Mouse (Mus musculus): ENCODE results near the gene Agbl1. TPM values are rescaled to one million over a fixed set of nuclear protein-coding genes. Genes with fewer than 3 reads are reported as not detected.
"Not testable (repeated sequence)": the region's sequence is repeated elsewhere in the genome, so short reads cannot be mapped to it uniquely, and the experiment has no call there.

Gene Agbl1
- total RNA-seq, 4 experiments from 2014 or later: 0.13 to 0.48 (median 0.35) TPM

- peak in 1 of 2 experiments; percentile 7 for DNase-seq (ENCODE audit: low spot score in 2 of 2)
These were observed 332.8 kb downstream of the Agbl1 start for GRCm38 (mm10) chr7:76562506-76562905.

DNA sequence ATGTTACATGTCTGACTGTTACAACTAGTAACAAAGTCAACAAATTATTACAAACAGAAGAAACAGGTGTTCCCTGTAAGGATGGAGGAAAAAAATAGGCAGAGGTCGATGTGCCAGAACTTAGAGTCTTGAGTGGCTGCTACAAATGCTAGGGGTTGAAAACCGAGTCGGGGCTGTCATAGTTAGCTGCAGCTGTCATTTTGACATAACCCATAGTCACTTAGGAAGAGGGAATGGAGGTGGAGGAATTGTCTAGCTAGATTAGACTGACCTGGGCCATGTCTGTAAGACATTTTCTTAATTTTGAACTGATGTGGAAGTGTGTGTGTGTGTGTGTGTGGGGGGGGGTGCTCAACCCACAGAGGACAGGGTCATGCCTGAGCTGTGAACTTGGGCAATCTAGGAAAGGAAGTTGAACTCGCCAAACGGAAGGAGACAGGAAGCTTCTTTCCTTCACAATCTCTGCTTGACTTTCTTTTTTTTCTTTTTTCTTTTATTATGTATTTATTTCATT lies 364.9 kb downstream of the Agbl1 start:
- DNase-seq (ENCODE audit: low spot score in 2 of 2): no peak

- no peak for DNase-seq (ENCODE audit: low spot score in 2 of 2)
These were observed 368.1 kb downstream of the Agbl1 start for GRCm38 (mm10) chr7:76597812-76598211.

GRCm38 (mm10) chr7:76600050-76600690 lies 370.5 kb downstream of the Agbl1 start:
- no peak for DNase-seq (ENCODE audit: low spot score in 2 of 2)

DNA sequence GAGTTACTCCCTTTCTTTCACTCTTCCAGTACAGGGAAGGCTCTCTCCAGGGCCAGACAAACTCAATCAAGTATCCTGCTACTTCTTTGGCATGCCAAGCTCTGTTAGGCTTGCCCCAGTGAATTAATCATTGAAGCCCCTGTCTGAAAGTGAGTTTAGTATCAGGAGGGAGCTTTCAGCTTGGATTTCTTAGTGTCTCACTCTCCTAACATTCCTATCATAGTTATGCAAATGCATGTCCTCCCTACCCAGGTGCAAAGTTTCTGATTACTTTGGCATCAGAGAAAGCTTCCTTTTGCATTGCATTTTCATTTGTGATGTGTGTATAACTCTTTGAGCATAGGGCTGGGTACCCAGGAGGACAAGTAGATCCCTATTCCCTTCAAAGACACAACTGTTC lies 399.8 kb downstream of the Agbl1 start:
- DNase-seq (ENCODE audit: low spot score in 2 of 2): no peak

GRCm38 (mm10) chr7:76650984-76651383 lies 421.3 kb downstream of the Agbl1 start:
- no peak for DNase-seq (ENCODE audit: low spot score in 2 of 2)

GRCm38 (mm10) chr7:76661072-76661471 lies 431.4 kb downstream of the Agbl1 start:
- DNase-seq (ENCODE audit: low spot score in 2 of 2): no peak

DNA sequence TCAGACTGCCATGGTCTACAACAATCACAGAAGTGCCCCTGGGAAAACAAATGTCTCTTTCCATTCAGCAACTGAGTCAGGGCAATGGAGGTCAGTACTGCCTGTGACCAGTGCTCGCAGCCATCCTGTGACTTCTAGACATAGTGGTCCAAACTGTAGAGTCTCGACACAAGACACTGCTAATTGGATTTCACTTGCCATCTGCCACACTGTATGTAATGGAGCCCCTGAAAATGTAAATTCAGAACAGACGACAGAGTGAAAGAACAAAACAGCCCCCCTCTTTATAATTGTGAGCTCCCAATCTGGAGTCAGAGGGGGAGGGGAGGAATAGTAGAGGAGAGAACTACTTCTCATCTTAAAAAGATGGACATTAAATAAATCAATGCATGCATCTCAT lies 445.2 kb downstream of the Agbl1 start:
- no peak for DNase-seq (ENCODE audit: low spot score in 2 of 2)

DNA sequence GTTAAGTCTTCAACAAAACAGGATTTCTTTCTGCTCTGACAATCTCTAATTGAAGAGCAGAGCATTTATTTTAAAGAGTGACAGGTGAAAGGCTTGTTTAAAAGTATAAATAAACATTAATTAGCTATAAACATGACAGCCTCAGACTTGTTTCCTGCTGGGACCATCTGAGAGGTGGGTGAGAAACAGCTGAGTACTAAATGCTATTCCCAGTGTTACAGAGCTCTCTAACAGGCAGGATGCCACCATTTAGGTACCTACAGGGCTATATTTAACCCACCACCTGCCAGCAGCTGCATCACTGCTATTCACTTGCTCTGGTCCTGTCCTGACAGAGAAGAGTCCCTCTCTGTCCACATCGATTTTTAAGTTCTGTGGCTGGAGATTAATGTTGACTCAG lies 471.5 kb downstream of the Agbl1 start:
- peak in 1 of 2 experiments; percentile 17 for DNase-seq (ENCODE audit: low spot score in 2 of 2)

- DNase-seq (ENCODE audit: low spot score in 2 of 2): not testable (repeated sequence)
These were observed 502.5 kb downstream of the Agbl1 start for GRCm38 (mm10) chr7:76732220-76732619.

DNA sequence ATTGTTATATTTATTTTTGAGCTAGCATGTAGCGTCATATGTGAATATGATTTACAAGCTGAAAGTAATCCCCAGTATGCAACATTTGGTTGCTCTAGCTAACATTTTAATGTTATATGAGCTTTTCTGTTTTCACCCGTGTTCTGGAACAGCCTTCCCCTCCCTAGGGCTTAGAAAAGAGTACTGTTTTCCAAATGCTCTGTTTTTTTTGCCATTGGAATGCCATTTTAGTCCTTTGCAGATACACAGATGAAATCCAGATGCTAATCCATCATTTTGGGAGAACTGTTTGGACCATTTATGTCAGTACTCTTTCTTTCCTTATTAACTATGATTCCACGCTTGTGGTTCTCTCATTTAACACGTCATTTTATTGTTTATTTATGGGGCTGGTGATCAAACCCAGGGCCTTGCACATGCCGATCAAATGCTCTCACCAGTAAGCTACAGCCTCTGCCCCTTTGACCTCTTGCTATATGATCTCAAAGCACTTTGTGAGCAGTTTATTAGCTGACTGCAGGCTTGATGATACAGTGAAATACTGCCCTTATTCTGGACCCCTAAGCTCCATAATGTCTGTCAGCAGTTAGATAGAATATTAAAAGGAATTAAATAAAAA lies 547.7 kb downstream of the Agbl1 start:
- DNase-seq (ENCODE audit: low spot score in 2 of 2): no peak

GRCm38 (mm10) chr7:76780446-76780845 lies 550.8 kb downstream of the Agbl1 start:
- no peak for DNase-seq (ENCODE audit: low spot score in 2 of 2)

- DNase-seq (ENCODE audit: low spot score in 2 of 2): no peak
These were observed 559.0 kb downstream of the Agbl1 start for GRCm38 (mm10) chr7:76788561-76789306.

DNA sequence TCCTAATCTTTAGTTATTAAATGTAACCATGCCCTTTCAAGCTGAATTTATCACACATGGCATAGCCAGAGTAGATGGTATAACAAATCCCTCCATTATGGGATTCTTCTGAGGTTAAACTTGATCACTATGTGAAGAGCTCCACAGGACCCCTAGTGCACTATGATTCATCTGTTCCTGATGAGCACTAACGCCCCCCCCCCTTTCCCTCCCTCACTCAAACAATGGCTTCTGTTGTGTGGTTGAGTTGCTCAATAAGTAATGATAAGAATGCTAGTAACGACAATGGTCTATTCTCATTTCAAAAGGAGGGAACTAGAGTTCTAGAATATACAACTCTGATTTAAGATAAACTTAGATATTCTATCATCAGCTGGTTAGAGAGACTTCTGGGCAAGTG lies 560.4 kb downstream of the Agbl1 start:
- DNase-seq (ENCODE audit: low spot score in 2 of 2): no peak

- DNase-seq (ENCODE audit: low spot score in 2 of 2): peak in 1 of 2 experiments; percentile 10
These were observed 561.6 kb downstream of the Agbl1 start for GRCm38 (mm10) chr7:76791247-76791646.

DNA sequence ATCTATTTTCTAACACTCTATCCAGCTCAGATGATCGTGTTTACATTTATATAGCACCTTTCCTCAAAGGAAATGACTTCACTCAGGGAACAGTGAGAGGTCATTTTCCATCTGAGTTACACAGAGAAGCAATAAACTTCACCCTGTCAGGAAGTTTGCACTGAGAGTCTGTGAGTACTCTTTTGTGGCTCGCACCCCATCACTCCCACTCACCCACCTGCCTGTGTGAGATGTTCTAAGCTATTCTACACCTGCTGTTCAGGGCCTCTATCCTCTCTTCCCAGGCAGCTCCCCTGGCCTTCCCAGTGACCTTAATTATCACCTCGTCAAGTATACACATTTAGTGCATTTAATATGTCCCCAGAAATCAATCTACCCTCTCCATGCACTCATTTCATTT lies 580.3 kb downstream of the Agbl1 start:
- no peak for DNase-seq (ENCODE audit: low spot score in 2 of 2)

DNA sequence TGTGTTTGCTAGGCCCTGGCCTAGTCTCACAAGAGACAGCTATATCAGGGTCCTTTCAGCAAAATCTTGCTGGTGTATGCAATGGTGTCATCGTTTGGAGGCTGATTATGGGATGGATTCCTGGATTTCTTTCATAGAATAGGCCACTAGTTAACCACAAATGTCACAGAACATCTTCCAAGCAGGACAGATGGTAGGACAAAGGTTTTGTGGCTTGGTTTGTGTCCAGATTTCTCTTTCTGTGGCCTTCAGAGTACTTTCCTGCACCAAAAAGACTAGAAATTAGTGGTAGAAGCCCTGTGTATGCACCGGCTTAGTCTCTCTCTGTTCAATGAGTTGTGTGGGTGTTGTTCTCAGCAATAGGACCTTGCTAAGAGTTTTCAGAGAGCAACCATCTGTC lies 590.9 kb downstream of the Agbl1 start:
- no peak for DNase-seq (ENCODE audit: low spot score in 2 of 2)

DNA sequence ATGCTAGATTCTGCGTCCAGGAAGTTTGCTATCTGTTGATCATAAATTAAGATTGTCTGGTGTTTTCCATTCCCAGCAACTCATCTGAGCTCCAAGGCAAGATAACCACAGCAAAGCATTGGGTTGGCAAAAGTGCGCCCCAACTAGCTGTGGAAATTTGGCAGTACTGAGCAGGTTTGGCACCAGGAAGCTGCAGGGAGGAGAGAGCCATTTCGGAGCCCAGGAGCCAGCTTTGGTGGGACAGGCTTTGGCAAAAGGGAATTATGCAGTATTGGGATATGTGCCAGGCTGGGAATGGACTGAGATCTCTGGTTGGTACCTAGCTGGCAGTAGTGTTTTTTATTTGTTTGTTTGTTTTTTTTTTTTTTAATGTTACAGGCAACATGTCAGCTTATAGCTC lies 612.5 kb downstream of the Agbl1 start:
- DNase-seq (ENCODE audit: low spot score in 2 of 2): no peak

DNA sequence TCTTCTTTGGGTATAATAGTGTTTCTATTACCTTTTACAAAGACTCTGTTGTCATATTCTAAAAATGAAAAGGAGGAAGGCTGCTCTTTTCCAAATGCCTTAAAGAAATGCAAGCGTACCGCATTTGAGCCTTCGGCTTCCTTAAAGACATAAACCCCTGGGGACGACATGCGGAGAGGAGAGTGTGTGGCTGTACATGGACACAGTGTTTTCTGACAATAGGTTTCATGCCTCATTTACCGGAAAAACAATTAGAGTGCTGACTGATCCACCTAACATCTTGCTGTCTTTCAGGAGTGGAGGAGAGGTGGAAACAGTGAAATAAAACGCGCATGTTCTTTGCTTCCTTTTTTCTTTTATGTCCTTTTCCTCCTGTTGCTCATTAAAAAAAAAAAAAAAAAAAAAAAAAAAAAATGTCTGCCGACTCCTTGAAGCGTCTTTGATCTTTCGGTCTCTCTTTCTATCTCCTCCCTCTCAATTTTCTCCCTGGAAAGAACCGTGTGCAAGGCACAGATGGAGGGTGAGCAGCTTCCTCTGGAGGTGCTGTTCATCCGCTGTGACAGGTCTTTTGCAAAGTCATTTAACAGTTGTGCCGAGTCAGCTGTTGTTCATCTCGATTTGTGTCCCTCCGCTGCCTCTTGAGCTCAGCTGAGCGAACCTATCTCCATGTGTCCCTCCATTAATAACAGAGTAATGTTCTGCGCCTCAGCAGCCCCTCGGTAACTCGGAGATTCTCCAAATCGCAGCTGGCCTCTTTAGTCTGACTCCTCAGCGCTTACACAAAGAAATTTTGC lies 659.9 kb downstream of the Agbl1 start:
- DNase-seq (ENCODE audit: low spot score in 2 of 2): peak in 1 of 2 experiments; percentile 8

- DNase-seq (ENCODE audit: low spot score in 2 of 2): no peak
These were observed 674.4 kb downstream of the Agbl1 start for GRCm38 (mm10) chr7:76904096-76904495.

DNA sequence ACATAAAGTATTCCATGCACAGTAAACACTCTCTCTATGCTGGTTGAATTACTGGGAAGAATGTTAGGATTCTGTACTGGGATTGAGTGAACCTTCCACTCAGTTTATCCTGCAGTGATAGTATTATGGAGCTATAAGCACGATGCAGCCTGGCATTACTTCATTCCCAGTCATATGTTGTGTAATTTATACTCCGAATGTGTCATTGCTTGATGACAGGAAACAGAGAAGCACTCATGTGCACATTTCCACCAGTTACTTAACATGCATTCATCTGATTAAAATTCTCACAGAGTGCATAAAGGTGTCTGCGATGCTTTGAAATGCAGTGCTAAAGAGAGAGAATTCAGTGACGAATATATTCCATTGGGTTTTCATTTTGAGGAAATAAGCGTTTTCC lies 682.0 kb downstream of the Agbl1 start:
- no peak for DNase-seq (ENCODE audit: low spot score in 2 of 2)

DNA sequence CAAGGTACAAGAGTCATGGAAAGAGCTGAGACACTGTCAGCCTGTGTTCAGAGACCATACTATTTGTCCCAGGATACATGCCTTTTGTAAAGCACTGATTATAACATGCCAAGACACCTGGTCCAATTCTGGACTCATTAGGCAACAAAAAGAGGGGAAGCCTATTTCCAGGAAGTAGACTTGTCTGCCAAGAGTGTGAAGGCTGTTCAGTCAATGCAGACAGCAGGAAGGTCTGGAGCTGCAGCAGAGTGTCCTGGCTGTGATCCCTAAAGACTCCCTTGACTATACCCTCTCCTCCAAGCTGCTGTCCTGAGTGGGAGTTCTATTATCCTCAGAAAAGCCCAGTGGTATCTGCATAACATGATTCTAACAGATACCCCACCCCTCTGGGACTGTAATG lies 689.2 kb downstream of the Agbl1 start:
- DNase-seq (ENCODE audit: low spot score in 2 of 2): no peak
